Mouse (Mus musculus): ENCODE results near the gene Cysltr2.

Cysltr2 gene

GRCm38 (mm10) chr14:73048937-73049336 is at the start of gene Cysltr2:
TSS of gene Cysltr2 (minus strand) at chr14:73049114.
- no peak for DNase-seq (ENCODE audit: low read depth, low spot score)

DNA sequence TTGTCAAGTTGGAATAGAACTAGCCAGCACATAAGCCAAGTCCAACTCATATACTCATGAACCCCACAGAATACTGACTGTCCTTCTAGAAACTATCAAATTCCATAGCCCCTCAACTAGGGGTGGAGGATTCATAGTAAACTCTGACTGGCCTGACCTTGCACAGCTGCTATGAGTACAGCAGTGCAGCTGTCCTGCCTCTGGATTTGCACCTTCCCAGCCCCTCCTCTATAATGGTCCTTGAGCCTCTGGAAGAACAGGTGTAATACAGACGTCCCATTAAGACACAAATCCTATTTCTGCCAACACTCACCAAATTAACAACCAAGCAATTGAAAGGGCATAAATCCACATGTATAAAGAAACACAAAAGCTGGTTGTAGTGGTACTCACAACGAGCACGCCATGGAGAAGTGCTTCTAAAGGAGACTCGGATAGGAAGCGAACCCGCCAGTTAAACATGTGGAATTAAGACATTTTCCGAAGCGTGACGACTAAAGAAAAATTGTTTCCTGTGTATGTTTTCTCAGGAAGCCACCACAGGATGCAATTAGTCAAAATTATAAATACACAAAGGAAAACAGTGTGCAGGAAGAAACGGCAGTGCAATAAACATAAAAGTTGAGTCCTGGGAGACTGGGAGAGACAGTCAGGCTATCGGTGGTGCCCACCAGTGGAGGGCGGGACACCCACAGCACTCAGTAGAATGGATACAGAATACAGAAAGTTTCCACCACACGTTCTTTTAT is 46.1 kb upstream of the Cysltr2 start:
- no peak for DNase-seq (ENCODE audit: low read depth, low spot score)

GRCm38 (mm10) chr14:73092871-73093270 is 44.0 kb upstream of the Cysltr2 start:
- no peak for DNase-seq (ENCODE audit: low read depth, low spot score)

- DNase-seq (ENCODE audit: low read depth, low spot score) = no peak
These were observed 39.3 kb upstream of the Cysltr2 start for GRCm38 (mm10) chr14:73088224-73088623.

GRCm38 (mm10) chr14:73087746-73088145 is 38.8 kb upstream of the Cysltr2 start:
- no peak for DNase-seq (ENCODE audit: low read depth, low spot score)

DNA sequence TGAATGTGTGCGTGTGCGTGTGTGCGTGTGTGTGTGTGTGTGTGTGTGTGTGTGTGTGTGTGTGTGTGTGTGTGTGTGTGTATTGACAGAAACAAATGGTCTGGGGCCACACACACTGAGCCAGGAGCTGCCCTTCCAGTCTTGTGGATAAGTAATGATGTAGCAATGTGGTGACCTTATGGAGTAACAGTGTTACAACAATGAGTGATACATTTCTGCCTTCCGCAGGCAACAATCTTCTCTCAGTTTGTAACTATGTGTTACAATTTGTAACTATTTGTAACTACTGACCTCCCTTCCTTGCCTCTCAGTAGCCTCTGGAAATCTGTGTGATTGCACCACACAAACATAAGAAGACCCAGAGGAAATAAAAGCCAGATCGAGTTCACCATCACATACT is 38.3 kb upstream of the Cysltr2 start:
- DNase-seq (ENCODE audit: low read depth, low spot score) = no peak

- DNase-seq (ENCODE audit: low read depth, low spot score) = no peak
These were observed 37.5 kb upstream of the Cysltr2 start for GRCm38 (mm10) chr14:73086425-73086824.

DNA sequence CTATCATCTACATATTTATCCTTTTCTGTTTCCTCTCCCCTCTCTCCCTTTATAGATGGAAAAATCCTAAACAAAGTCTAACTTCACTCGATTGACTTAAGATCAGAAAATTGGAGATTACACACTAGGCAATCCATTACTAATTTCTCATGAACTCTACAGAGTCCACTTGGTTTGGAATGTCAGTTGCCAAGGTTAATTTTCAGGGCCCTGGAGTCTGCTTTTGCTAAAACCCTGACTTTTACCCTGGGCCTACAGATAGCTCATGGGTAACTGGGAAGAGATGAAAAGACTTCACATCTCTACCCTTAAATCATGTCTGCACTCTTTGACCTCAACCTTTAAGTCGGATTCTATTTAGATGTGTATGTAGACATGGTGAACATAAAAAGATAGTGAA is 34.6 kb upstream of the Cysltr2 start:
- DNase-seq (ENCODE audit: low read depth, low spot score) = no peak

DNA sequence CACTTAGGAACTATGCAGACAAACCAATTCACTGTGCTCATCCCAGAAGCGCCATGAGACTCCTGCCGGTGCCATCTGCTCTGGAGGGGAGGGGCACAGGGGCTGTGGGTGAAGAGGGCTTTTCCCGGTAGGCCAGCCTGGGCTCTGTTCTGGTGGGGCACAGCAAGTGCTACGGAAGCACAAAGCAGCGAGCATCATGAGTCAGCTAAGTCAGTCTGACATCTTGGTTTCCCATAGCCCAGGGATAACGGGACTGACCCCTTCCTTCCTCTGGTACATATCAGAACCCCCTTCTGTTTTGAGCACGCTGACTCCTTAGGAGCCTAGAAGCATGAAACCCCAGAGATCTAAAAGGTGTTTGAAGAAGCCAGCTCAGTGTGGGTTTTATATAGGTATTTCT is 15.5 kb upstream of the Cysltr2 start:
- no peak for DNase-seq (ENCODE audit: low read depth, low spot score)

GRCm38 (mm10) chr14:73058755-73059154 is 9.8 kb upstream of the Cysltr2 start:
- no peak for DNase-seq (ENCODE audit: low read depth, low spot score)

GRCm38 (mm10) chr14:73057764-73058163 is 8.8 kb upstream of the Cysltr2 start:
- no peak for DNase-seq (ENCODE audit: low read depth, low spot score)

DNA sequence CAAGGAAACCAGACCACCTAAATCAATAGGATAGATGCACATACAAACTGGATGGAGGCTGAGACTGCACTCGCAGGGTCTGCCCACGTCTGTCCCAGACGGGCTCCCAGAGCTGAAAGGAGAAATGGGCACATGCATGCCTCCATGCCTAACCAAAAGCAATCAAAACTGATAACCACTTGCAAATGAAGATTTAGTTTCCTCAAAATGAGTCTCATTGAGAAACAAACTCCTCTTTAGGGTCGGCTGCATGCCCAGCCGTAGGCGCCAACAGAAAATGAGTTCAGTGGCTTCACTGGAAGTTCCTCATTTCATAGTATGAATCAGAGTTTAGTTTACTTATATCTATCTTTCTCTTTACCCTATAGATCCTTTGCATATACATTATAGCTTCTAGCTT is 7.9 kb upstream of the Cysltr2 start:
- no peak for DNase-seq (ENCODE audit: low read depth, low spot score)

- no peak for DNase-seq (ENCODE audit: low read depth, low spot score)
These were observed 3.5 kb downstream of the Cysltr2 start for GRCm38 (mm10) chr14:73045199-73045928.

- DNase-seq (ENCODE audit: low read depth, low spot score) = no peak
These were observed 7.2 kb downstream of the Cysltr2 start for GRCm38 (mm10) chr14:73041689-73042088.

- DNase-seq (ENCODE audit: low read depth, low spot score) = no peak
These were observed 15.6 kb downstream of the Cysltr2 start for GRCm38 (mm10) chr14:73033290-73033689.

- DNase-seq (ENCODE audit: low read depth, low spot score) = no peak
These were observed 17.7 kb downstream of the Cysltr2 start for GRCm38 (mm10) chr14:73031218-73031617.

GRCm38 (mm10) chr14:73017272-73017671 is 31.6 kb downstream of the Cysltr2 start:
- no peak for DNase-seq (ENCODE audit: low read depth, low spot score)

GRCm38 (mm10) chr14:73015386-73015785 is 33.5 kb downstream of the Cysltr2 start:
- DNase-seq (ENCODE audit: low read depth, low spot score) = no peak

DNA sequence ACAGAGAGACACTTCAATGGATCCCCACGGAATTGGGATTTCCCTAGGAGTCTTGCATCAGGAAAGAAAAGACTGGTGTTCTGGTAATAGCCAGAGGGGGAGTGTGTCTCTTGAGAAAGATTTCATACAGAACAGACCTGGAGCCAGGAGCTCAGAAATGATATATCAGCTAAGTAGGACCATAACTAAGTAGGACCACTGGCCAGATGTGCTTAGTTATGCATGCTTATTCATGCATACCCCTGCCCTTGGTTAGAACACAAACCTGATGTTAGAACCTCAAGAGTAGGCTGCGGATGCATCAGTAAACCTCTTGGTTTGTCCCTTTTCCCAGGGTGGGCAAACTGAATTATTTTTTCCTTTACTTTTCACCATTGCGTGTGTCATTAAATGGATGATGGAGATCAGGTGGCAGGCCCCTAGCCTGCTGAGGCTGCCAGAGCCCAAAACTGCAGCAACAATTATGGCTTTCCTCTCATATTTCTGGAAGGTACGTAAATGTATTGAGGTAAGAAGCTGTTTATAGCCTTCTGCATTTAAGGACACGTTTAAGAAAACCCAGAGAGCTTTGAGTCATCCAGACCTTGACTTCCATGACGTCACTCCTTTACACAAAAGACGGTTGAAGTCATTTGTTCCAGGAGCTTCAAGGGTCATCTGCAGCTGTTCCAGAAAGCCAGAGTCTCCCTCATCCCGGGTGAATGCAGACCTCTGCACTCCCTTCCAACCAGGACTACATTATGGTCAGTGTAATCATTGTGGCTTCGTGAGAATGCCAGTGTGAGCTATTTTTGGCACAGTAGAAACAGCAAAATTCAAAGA is 35.0 kb downstream of the Cysltr2 start:
- no peak for DNase-seq (ENCODE audit: low read depth, low spot score)

GRCm38 (mm10) chr14:73001814-73002213 is 47.1 kb downstream of the Cysltr2 start:
- DNase-seq (ENCODE audit: low read depth, low spot score) = no peak

- peak; percentile 65 for DNase-seq (ENCODE audit: low read depth, low spot score)
These were observed 48.6 kb downstream of the Cysltr2 start for GRCm38 (mm10) chr14:73000325-73000724.

DNA sequence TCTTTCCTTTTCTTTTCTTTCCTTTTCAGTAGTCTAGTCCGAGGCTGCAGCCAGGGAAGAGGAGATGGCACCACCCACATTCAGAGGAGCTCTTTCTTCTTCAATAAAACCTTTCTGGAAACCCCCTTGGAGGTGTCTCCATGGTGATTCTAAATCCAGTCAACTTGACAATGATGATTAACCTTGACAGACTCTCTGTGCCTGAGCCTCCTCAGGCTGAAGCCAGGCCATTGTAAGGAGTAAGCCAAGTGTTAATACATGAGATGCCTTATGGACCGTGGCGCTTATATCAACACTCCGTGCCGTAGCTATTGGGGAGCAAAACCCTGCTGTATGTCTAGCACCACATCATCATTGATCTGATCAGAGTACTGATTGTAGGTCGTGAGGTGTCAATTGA is 50.8 kb downstream of the Cysltr2 start:
- DNase-seq (ENCODE audit: low read depth, low spot score) = no peak
